Mouse (Mus musculus) embryonic facial prominence, embryonic 14.5 days (tissue): ENCODE results near the gene Tcap. TPM values are rescaled to one million over a fixed set of nuclear protein-coding genes. Genes with fewer than 3 reads are reported as not detected.

ENCODE experiments used
- ATAC-seq: fragments of 200-750 bp; cut with Nextera tagmentation; 2 replicates; pipeline ENCODE4 v1.8.0; 2017; ENCODE audit warnings: low read depth, moderate number of reproducible peaks, moderate TSS enrichment
- DNase-seq: peaks from one replicate; pipeline ENCODE4 v3.0.0-alpha.2; 2015; ENCODE audit warnings: low spot score
- H3K27ac ChIP-seq: fragments of 300-500 bp; sonication (generic); replicated peaks from 2 replicates; pipeline ENCODE4 v1.5.1; 2014; ENCODE audit warnings: low read depth, mild to moderate bottlenecking, low read length, moderate library complexity
- H3K27me3 ChIP-seq: fragments of 300-500 bp; sonication (generic); replicated peaks from 2 replicates; pipeline ENCODE4 v1.6.1; 2014; ENCODE audit warnings: low read length; ENCODE audit not compliant: control insufficient read depth, insufficient read depth
- H3K36me3 ChIP-seq: fragments of 300-500 bp; sonication (generic); 2 replicates; pipeline ENCODE4 v1.6.1; 2014; ENCODE audit warnings: low read length, mixed read lengths; ENCODE audit not compliant: control insufficient read depth, insufficient read depth
- H3K4me1 ChIP-seq: fragments of 300-500 bp; sonication (generic); 2 replicates; pipeline ENCODE4 v1.6.1; 2014; ENCODE audit warnings: antibody characterized with exemption, low read length; ENCODE audit not compliant: control insufficient read depth, insufficient read depth
- H3K4me2 ChIP-seq: fragments of 300-500 bp; sonication (generic); 2 replicates; pipeline ENCODE4 v1.6.1; 2014; ENCODE audit warnings: low read depth, mild to moderate bottlenecking, low read length, moderate library complexity, mixed read lengths
- H3K4me3 ChIP-seq: fragments of 300-500 bp; sonication (generic); 2 replicates; pipeline ENCODE4 v1.5.1; 2014; ENCODE audit warnings: low read depth, mild to moderate bottlenecking, low read length
- H3K9ac ChIP-seq: fragments of 300-500 bp; sonication (generic); 2 replicates; pipeline ENCODE4 v1.6.1; 2014; ENCODE audit warnings: low read depth, mild to moderate bottlenecking, low read length, moderate library complexity, mixed read lengths
- H3K9me3 ChIP-seq: fragments of 300-500 bp; sonication (generic); 2 replicates; pipeline ENCODE4 v1.6.1; 2016; ENCODE audit warnings: low read length; ENCODE audit not compliant: control insufficient read depth
- WGBS: fragments of 180-500 bp; shearing (Covaris S2); extraction: QIAGEN DNeasy Blood & Tissue Kit; methylation state at CpG from one replicate; pipeline ENCODE4 v1.1.7; 2014; 5-methylcytosine and 5-hydroxymethylcytosine counted together
- polyA plus RNA-seq: library from polyadenylated mRNA; unstranded; fragments of >200 nt; fragmentation: Nextera tagmentation; extraction: Ambion mirVana; gene quantifications from 2 replicates; pipeline ENCODE4 v1.2.1, GENCODE M21; 2014

Tcap gene
- polyA plus RNA-seq, 1 experiment from 2014 or later = 27.7 TPM

DNA sequence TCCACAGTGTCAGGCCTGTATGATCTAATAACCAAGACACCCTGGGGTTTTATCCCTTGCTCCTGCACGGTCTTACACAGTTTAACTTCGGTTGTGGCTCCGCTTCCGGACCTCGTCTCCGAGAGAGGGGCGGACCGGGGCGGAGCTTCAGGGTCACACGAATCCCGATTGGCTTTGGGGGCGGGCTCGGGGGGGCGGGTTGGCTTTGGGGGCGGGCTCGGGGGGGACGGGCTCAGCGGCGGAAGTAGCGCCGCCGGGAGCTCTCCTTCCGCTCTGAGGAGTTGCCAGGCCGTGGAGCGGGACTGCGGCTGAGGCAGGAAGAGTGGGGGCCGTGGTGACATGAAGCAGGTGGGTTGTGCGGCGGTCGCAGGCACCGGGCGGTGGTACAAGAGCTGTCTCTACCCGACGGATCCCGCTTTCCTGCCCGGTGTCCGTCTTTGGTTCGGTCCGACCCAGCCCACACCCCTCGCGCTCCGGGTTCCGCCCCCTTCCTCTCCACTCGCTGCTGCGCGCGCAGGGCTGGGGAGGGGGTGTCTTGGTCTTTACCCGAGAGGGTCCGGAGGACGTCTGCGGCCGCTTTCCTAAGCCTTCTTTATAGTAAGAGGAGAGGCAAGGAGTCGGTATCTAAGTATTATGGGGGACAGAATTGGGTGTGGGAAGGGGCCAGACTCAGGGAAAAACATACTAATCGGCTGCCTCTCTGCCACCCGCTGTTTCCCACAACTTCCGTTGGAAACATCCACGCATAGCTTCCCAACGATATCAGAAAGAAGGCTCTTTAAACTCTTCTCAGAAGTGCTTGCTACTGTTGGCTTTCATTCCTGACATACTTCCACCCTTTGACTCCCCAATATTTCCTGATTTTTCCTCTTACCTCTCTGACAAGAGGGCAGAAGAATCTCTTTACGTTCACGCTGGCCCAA, 25.2 kb upstream of the Tcap start, which contains the start of gene Stard3:
TSS of gene Stard3 (plus strand) at position 208 of the 923 bp plus-strand sequence.
- Histone ChIP-seq H3K4me3 (peak within 1 kb of the TSS; percentile 65), H3K9me3 (no peaks in the 10 kb centered on the region), H3K27ac (peak within 1 kb of the TSS; percentile 84), H3K9ac (peak within 1 kb of the TSS; percentile 76), H3K4me2 (peak within 1 kb of the TSS; percentile 79), H3K4me1 (peaks cover 8% of the 10 kb centered on the region; the same call in 1 of the 2 replicates), H3K36me3 (no peaks in the 10 kb centered on the region), H3K27me3 (peaks cover 12% of the 10 kb centered on the region; the same call in 1 of the 2 replicates)
- DNase-seq = peak; percentile 95
- ATAC-seq = peak; percentile 92
- WGBS = under 1% methylated on average over 27 of the region's 60 CpGs

DNA sequence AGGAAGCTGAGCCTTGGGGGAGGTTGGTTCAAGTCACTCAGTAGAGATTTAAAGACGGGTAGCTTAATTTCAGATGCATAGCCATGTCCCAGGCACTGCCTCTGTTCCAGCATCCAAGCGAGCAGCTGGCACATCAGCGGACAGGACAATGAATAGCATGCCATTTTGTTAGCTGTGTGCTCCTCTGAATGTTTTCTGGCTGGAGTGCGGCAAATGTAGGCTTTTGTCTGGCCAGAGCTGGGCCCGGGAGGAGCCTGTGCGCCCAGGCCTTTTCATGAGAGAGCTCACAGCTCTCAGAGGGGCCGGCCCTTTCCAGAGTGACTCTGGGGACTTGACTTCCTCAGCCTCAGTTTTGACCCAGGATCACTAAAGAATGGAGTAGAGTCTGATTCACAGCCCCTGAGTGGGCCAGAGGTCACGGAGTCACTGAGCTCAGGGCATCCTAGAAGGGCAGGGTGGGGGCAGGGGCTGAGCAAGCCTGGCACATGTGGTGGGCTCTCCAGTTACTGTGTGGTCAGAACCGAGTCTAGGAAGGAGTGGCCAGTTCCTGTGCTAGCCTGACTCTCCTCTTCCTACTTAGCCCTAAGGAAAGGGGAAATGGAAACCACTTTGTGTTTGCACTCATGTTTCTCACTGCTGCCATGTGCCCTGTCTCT, 22.6 kb upstream of the Tcap start:
- no peak for DNase-seq
- H3K4me1 ChIP-seq = peaks cover 8% of the 10 kb centered on the region; the same call in 1 of the 2 replicates
- no peak overlapping the region for H3K27ac ChIP-seq
- no peaks in the 10 kb centered on the region for H3K9me3 ChIP-seq
- 43% methylated on average over 9 of the region's 9 CpGs for WGBS
- no peak for ATAC-seq
- H3K4me3 ChIP-seq = no peak overlapping the region
- H3K4me2 ChIP-seq = no peak overlapping the region; the same call in 1 of the 2 replicates
- H3K9ac ChIP-seq = 0 out of 2 replicates have a peak overlapping the region, but pooled peaks have one; percentile 21
- H3K36me3 ChIP-seq = no peaks in the 10 kb centered on the region
- no peaks in the 10 kb centered on the region for H3K27me3 ChIP-seq

DNA sequence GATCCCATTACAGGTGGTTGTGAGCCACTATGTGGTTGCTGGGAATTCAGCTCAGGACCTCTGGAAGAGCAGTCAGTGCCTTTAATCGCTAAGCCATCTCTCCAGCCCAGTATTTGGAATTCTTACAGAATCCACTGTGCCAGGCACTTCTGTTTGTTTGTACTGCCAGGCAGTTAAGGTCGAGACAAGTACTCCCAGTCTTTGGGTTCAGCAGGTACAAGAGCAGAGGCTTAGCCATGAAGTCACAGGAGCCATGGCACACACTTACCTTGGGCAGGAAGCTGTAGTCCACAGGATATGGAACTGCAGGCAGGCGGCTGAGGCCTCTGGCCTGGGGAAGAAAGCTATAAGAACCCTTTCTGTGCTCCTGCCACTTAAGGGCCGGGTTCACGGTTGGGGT, 19.8 kb upstream of the Tcap start:
- Histone ChIP-seq H3K27ac (no peak overlapping the region), H3K4me1 (peaks cover 5% of the 10 kb centered on the region; the same call in 1 of the 2 replicates)
- DNase-seq = no peak

DNA sequence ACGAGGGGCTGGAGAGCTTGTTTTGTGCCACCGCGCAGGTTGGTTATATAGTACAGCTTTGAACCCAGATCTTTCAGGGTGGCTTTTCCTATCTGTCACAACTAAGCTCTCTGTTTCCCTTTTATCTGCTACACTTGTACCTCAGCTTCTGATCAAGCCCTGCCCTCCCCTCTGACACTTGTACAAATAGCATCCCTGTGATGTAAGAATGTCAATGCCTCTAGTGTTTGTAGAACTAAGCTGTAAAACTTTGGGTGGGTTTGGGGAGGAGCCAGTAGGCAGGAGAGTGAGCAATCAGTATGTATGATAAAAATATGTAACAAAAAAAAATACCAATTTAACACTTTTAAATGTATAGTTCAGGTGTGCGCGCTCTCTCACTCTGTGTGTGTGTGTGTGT, 19.2 kb upstream of the Tcap start:
- Histone ChIP-seq H3K36me3 (no peaks in the 10 kb centered on the region), H3K4me3 (no peak overlapping the region), H3K4me2 (no peak overlapping the region), H3K27me3 (no peaks in the 10 kb centered on the region), H3K27ac (no peak overlapping the region), H3K9ac (no peak overlapping the region), H3K9me3 (no peaks in the 10 kb centered on the region), H3K4me1 (no peaks in the 10 kb centered on the region; the same call in 1 of the 2 replicates)
- WGBS = 96% methylated on average over 5 of the region's 5 CpGs
- no peak for ATAC-seq
- DNase-seq = no peak

More for the DNA sequence above, 19.8 kb upstream of the Tcap start:
- 83% methylated on average over 5 of the region's 5 CpGs for WGBS
- Histone ChIP-seq H3K9me3 (no peaks in the 10 kb centered on the region), H3K4me2 (no peak overlapping the region), H3K27me3 (no peaks in the 10 kb centered on the region), H3K9ac (no peak overlapping the region), H3K4me3 (no peak overlapping the region), H3K36me3 (no peaks in the 10 kb centered on the region)
- no peak for ATAC-seq

DNA sequence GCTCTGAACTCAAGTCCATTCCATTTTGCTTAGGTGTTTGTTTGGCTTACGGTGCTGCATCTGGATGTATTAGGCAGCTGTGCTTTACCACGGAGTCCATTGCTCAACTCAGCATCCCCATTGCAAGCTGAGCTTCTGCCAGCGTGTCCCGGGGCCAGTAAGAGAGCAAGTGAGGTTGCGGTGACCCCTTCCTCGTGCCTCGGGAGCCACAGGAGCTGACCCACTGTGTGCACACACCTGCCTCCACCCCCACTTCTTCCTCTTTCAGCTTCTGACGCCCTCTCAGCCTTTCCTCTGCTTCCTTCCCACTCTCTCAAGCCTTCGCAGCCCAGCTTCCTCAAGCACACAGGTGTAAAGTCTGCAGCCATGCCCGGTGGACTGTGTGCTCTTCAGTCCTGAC, 17.3 kb upstream of the Tcap start:
- no peaks in the 10 kb centered on the region for H3K27me3 ChIP-seq
- WGBS = 76% methylated on average over 10 of the region's 10 CpGs
- H3K4me2 ChIP-seq = no peak overlapping the region
- DNase-seq (no peak), ATAC-seq (no peak)
- no peak overlapping the region for H3K27ac ChIP-seq
- no peak overlapping the region for H3K9ac ChIP-seq
- no peaks in the 10 kb centered on the region for H3K9me3 ChIP-seq
- no peak overlapping the region for H3K4me3 ChIP-seq
- no peaks in the 10 kb centered on the region; the same call in 1 of the 2 replicates for H3K4me1 ChIP-seq
- no peaks in the 10 kb centered on the region for H3K36me3 ChIP-seq

DNA sequence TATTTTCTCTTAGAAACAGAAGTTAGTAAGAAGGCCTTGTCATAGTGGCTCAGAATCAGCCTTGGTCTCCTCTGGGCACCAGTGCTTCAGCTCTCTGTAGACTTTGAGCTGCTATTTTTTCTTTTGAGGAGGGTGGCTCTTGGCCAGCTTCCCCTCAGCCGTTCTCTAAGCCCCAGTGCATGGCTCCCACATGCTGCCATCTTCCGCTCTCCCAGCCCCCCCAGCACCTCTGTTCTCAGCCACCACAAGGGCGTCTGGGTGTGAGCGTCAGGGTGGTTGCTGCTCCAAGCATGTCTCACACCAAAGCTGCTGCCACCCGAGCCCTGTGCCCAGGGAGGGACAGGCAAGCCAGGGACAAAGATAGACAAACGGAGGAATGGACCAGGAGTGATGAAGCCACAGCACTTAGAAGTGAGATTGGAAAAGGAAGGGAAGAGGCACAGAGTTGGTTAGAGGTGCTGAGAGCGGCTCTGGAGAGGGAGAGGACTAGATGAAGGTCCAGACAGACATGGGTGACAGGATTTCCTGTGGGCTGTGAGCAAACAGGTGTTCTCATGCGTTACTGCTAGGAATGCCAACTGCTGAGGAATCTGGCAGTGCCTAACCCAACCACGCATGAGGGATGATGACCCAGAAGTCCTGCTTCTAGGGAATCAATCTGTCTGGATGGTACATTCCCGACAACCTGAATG, 16.3 kb upstream of the Tcap start:
- 0 out of 2 replicates have a peak, but pooled peaks cover 3% of the 10 kb centered on the region for H3K4me1 ChIP-seq

DNA sequence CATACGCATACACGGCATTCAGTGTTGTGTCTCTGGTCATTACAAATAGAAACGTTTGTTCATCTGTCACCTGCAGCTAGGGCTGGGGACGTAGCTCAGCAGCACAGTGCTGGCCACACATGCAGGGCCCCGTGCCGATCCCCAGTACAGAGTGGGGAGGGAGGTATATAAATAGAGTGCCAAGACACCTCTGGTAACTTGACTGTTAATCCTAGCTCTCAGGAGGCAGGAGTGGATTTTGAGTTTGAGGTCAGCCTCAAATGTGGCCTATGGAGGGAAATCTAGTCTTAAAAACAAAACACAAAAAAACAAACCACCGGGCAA, 15.8 kb upstream of the Tcap start:
- ATAC-seq = no peak
- no peak overlapping the region for H3K9ac ChIP-seq
- H3K9me3 ChIP-seq = no peaks in the 10 kb centered on the region
- H3K4me3 ChIP-seq = no peak overlapping the region
- H3K4me1 ChIP-seq = 0 out of 2 replicates have a peak, but pooled peaks cover 3% of the 10 kb centered on the region
- WGBS = 82% methylated on average over 7 of the region's 7 CpGs
- no peaks in the 10 kb centered on the region for H3K36me3 ChIP-seq
- no peak overlapping the region for H3K4me2 ChIP-seq
- H3K27me3 ChIP-seq = no peaks in the 10 kb centered on the region
- H3K27ac ChIP-seq = no peak overlapping the region
- DNase-seq = no peak

More for the DNA sequence above, 16.3 kb upstream of the Tcap start:
- Histone ChIP-seq H3K27me3 (no peaks in the 10 kb centered on the region), H3K9ac (no peak overlapping the region), H3K36me3 (no peaks in the 10 kb centered on the region), H3K4me2 (no peak overlapping the region), H3K9me3 (no peaks in the 10 kb centered on the region), H3K4me3 (no peak overlapping the region), H3K27ac (no peak overlapping the region)
- WGBS = 74% methylated on average over 10 of the region's 10 CpGs
- ATAC-seq (no peak), DNase-seq (no peak)

DNA sequence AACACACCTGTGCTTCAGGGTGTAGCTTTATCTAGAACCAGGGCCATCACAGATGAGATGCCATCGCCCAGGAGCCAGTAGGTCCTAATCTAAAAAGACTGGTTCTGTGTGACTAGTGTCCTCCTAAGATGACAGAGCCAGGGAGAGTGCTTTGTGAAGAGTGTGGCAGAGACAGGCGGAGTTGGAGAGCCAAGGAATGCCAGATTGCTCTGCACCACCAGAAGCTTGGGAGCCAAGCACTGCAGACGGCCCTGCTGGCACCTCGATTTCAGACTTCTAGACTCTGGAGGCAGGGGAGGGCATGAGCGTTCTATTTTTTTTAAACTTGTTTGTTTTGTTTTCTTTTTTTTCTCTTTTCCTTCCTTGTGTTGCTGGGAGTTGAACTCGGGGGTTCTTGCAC, 14.3 kb upstream of the Tcap start:
- WGBS = 80% methylated on average over 6 of the region's 6 CpGs
- Histone ChIP-seq H3K4me1 (0 out of 2 replicates have a peak, but pooled peaks cover 3% of the 10 kb centered on the region), H3K4me3 (no peak overlapping the region), H3K27me3 (no peaks in the 10 kb centered on the region), H3K36me3 (peaks cover 6% of the 10 kb centered on the region; the same call in 1 of the 2 replicates), H3K9ac (no peak overlapping the region), H3K4me2 (no peak overlapping the region), H3K27ac (no peak overlapping the region), H3K9me3 (no peaks in the 10 kb centered on the region)
- no peak for DNase-seq
- no peak for ATAC-seq
